Mouse (Mus musculus) gastrocnemius, postnatal 36 days (tissue): ENCODE results near the gene Gnas. TPM values are rescaled to one million over a fixed set of nuclear protein-coding genes. Genes with fewer than 3 reads are reported as not detected.
"Not testable (repeated sequence)": the region's sequence is repeated elsewhere in the genome, so short reads cannot be mapped to it uniquely, and the experiment has no call there.

ENCODE experiments used
- DNase-seq, 2 experiments: peaks; one replicate each; pipeline ENCODE4 v3.0.0; 2022
- intact Hi-C: fragments of 180-260 bp; cut with DNase I; formaldehyde crosslinking; loops from one replicate; pipeline ENCODE4 v1.15.1; 2025
- microRNA-seq, 2 experiments: library from miRNA; unstranded; fragments of <30 nt; microRNA quantifications; one replicate each; pipeline ENCODE4 v1.2.0; 2021
- total RNA-seq, 2 experiments: library from RNA; stranded (reverse); gene quantifications; 2 replicates each; pipeline ENCODE4 v1.2.3; 2021

The Gnas gene
- total RNA-seq, 2 experiments from 2014 or later = 1,262 to 1,407 TPM

GRCm38 (mm10) chr2:174343566-174343965 lies 59.4 kb downstream of the Gnas start:
- no peak for DNase-seq
- intact Hi-C loops = no loop called here

DNA sequence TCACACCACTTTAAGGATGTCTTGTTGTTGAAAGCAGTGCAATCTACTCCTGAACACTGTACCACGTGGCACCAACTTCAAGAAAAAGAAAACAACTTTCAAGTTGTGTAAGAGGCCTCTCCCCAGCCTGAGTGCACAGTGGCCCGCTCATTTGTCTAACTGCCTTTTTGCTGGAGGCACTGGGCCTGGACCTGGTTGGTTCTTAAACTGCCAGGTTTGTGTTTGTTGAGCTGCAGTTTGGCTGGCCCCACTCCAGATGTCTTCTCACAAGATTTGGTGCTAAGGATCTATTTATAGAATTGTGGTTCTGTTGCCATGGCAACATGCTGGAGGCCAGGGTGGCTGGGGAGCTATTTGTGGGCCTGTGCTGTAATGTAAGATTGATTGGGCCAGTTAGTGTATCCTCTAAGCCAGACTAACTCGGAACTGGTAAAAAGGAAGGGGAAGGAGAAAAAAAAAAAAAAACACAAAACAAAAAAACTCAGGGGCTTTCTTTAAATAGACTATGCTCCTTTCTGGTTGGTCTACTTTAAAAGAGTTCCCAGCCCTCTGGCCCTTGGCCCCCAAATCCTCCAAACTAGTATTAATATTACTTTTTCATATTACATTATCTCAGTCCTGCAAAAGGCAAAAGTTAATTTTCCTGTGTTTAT lies 60.0 kb downstream of the Gnas start:
- DNase-seq = peak; percentile 72 to 82
- intact Hi-C loops = no loop called here

DNA sequence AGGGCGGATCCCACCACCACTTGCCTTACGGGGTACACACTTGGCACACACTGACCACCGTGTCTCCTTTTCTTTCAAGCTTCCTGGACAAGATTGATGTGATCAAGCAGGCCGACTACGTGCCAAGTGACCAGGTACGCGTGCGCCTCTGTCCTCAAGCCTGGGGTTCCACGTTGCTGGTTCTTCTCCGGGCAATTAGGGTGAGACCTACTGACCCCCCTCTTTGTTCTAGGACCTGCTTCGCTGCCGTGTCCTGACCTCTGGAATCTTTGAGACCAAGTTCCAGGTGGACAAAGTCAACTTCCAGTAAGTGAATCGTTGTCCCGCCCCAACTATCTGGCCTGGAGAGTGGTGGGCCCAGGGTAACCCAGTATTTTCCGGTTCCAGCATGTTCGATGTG lies 60.9 kb downstream of the Gnas start:
- DNase-seq = no peak
- intact Hi-C loops = no loop called here

DNA sequence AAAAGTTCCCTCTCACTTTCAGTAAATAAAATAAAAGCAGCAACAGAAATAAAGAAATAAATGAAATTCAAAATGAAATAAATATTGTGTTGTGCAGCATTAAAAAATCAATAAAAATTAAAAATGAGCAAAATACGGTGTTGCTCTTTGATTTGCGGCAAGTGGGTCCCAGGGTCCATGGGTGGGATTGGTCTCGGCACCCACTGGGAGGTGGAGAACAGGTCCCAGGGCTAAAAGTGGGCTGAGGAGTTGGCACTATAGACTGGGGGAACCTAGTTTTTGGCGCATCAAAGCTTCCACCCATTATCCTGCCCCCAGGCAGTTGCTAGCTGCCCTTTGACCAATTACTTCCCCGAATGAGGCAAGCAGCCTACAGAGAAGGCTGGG lies 62.5 kb downstream of the Gnas start, which contains the start of gene Gm20721:
Gene Gm20721 (minus strand): TSS at position 101 of the 387 bp plus-strand sequence.
- intact Hi-C loops = no loop called here
- DNase-seq = no peak

GRCm38 (mm10) chr2:174346999-174347668 lies 63.0 kb downstream of the Gnas start:
- DNase-seq, intact Hi-C loops: not testable (repeated sequence)

DNA sequence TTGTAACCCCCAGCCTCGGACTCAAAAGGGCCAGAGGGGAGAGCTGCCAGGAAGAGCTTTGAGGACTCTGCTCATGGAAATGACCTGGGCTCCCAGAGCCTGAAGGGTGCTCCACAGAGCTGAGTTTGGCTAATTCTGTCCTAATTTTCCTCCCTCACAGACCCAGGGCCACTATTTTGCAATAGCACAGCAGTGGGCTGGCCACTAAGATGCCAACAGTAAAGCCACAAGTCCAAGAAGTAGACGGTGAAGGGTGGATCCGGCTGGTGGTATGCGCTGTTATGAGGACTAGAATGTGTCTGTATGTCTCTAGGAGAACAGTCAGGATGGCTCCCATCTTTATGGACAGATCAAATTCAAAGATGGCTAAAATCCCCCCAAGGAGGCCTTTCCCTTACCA lies 74.4 kb downstream of the Gnas start:
- intact Hi-C loops = no loop called here
- DNase-seq = no peak

- DNase-seq = no peak
- intact Hi-C loops = no loop called here
Observed at GRCm38 (mm10) chr2:174359656-174360055, 75.5 kb downstream of the Gnas start.

- DNase-seq = no peak
- intact Hi-C loops = no loop called here
Observed at GRCm38 (mm10) chr2:174366571-174366970, 82.5 kb downstream of the Gnas start.

DNA sequence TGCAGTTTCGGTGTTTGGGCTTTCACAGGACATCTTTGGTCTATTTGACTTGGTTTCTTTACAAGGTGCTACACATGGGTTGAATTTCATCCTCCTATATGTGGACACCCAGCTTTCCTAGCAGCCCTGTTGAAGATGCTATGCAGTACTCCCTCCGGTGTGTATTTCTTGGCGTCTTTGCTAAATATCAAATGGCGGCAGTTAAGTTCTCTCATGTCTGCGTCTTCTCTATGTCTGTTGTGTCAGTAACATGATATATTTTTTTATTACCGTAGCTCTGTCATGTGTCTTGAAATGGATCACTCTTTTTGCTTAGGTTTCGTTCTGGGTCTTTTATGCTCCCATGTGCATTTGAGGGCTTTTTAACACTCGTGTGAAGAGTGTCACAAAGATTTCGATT lies 96.9 kb downstream of the Gnas start:
- intact Hi-C loops = no loop called here
- DNase-seq = no peak

DNA sequence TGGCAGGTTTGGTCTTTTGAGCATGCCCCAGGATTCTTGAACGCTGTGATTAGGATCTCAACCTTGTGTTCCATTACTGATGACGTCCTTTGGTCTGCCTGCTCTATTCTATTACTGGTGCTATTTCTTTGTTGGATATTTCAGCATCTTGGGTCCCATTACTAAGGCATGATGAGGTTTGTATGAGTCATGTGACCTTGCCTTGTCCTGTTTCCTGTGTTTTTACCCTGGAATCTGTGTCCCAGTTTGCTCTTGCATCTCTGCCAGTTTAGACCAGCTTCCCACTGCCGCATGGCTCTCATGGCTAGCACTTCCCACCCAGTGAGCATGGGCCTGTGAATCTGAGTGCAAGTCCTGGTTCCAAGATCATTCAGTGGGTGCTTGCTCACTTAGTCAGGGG lies 107.8 kb downstream of the Gnas start:
- intact Hi-C loops = no loop called here
- no peak for DNase-seq

DNA sequence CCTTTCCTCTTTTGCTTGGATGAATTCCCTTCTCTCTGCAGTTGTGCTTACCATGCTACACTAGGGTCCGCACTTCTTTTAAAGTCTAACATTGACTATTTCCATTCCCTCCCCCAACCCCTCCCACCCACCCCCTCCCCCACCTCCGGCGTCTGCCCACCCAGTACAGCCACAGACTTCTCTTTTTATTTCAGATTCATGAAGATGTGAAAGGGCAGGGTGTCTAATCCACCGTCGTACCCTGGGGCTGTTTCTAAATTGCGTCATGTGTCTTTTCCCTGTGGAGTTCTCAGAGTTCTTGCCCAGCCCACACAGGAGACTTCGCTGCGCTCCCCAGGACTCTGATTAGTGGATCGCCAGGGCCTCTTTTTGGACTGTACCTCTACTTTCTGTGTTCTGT lies 108.4 kb downstream of the Gnas start:
- DNase-seq = no peak
- intact Hi-C loops = no loop called here

DNA sequence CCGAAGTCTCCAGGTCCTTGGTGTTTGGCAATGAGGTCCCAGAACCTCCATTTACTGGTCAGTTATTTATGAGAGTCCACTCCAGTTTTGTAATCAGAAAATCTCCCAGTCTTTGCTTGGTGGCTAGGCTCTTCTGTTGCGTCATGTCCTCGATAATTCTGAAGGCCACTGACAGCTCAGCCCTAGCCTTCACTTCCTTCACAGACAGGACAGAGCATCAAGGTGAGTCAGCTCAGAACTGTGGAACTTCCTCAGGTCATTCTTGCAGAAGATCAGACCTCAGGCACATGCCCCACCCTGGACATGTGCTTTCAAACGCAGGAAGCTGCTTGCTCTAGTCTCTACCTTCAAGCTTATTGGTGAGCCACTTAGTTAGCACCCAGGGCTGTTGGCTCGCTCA lies 109.3 kb downstream of the Gnas start:
- intact Hi-C loops = no loop called here
- DNase-seq = no peak

Small RNAs within 50 kb of the gene (microRNA-seq; reads per million reads assigned to microRNA genes)
- gene Gm27591 (0 reads per million in 2 experiments), gene Mir296 (26.0 to 28.3 reads per million in 2 experiments), gene Mir298 (147 to 285 reads per million in 2 experiments)

Other genes starting within 250 kb of the Gnas start
- 10 to 100 TPM; 17.5 to 17.8 TPM for gene Stx16, start 208.0 kb upstream of the Gnas start, total RNA-seq
- gene Npepl1, start 174.0 kb upstream of the Gnas start, total RNA-seq = 10 to 100 TPM; 59.7 to 70.6 TPM
- gene Gm20721, start 62.4 kb downstream of the Gnas start, total RNA-seq = 1 to 10 TPM; 2.4 to 3.0 TPM
- gene Nelfcd, start 131.5 kb downstream of the Gnas start, total RNA-seq = 10 to 100 TPM; 19.2 to 21.2 TPM
- 10 to 100 TPM; 23.4 to 24.7 TPM for gene Ctsz, start 154.7 kb downstream of the Gnas start, total RNA-seq
- not detected for gene Tubb1, start 166.4 kb downstream of the Gnas start, total RNA-seq
- 1,000 to 10,000 TPM in 1 of 2 experiments, 100 to 1,000 TPM in 1; 994 to 1,118 TPM for gene Atp5e, start 179.8 kb downstream of the Gnas start, total RNA-seq
- gene Prelid3b, start 188.8 kb downstream of the Gnas start, total RNA-seq = 10 to 100 TPM; 43.1 to 48.1 TPM